ENCODE assay signal across 8 mouse cellular contexts in genomic region chr11:60777801-60778370, GRCm38 (mm10). TPM values are rescaled to one million over a fixed set of nuclear protein-coding genes. Genes with fewer than 3 reads are reported as not detected.
DNase-seq lines count a peak whose midpoint lies in the region; ATAC-seq and TF ChIP-seq lines count a peak whose summit lies in the region.

No protein-coding gene starts in this region.

- H3K36me3 ChIP-seq in liver, adult 2 months (ENCODE audit: control insufficient read depth, insufficient read depth, low read length): peaks cover 3% of the 10 kb centered on the region; the same call in 1 of the 2 replicates
- H3K36me3 ChIP-seq in embryonic facial prominence, embryonic 15.5 days: peaks cover 15% of the 10 kb centered on the region; the same call in 1 of the 2 replicates
- no peaks in the 10 kb centered on the region for H3K36me3 ChIP-seq in intestine, embryonic 16.5 days (ENCODE audit: control insufficient read depth, insufficient read depth, low read length)
- H3K36me3 ChIP-seq in neural tube, embryonic 12.5 days: peaks cover 20% of the 10 kb centered on the region

- H3K4me1 ChIP-seq in liver, adult 2 months (ENCODE audit: control insufficient read depth, insufficient read depth, low read length): peaks cover 42% of the 10 kb centered on the region
- peaks cover 65% of the 10 kb centered on the region for H3K4me1 ChIP-seq in embryonic facial prominence, embryonic 15.5 days
- H3K4me1 ChIP-seq in intestine, embryonic 16.5 days (ENCODE audit: control insufficient read depth, insufficient read depth, low read length): peaks cover 59% of the 10 kb centered on the region
- H3K4me1 ChIP-seq in neural tube, embryonic 12.5 days: peaks cover 63% of the 10 kb centered on the region

- H3K4me2 ChIP-seq in embryonic facial prominence, embryonic 15.5 days (replicated peaks): peak overlapping the region; percentile 82
- H3K4me2 ChIP-seq in intestine, embryonic 16.5 days (ENCODE audit: low read depth, low read length): peak overlapping the region; percentile 94
- peak overlapping the region; percentile 83 for H3K4me2 ChIP-seq in neural tube, embryonic 12.5 days (replicated peaks)

- H3K27me3 ChIP-seq in liver, adult 2 months (ENCODE audit: control insufficient read depth, insufficient read depth, low read length): no peaks in the 10 kb centered on the region
- H3K27me3 ChIP-seq in embryonic facial prominence, embryonic 15.5 days: no peaks in the 10 kb centered on the region
- no peaks in the 10 kb centered on the region for H3K27me3 ChIP-seq in intestine, embryonic 16.5 days (replicated peaks; ENCODE audit: control insufficient read depth, insufficient read depth, low read length)
- H3K27me3 ChIP-seq in neural tube, embryonic 12.5 days (replicated peaks): no peaks in the 10 kb centered on the region

- H3K79me2 ChIP-seq in liver, adult 2 months (ENCODE audit: control insufficient read depth, insufficient read depth, low read length): peaks cover 42% of the 10 kb centered on the region; the same call in 1 of the 2 replicates

- DNase-seq in liver, adult 2 months (ENCODE audit: extremely low read depth, low read depth, low spot score): no peak
- no peak for DNase-seq in liver
- DNase-seq in frontal cortex, postnatal 36 days (ENCODE audit: low spot score in 2 of 2): no peak
- DNase-seq in frontal cortex, postnatal 14 days (ENCODE audit: low spot score in 2 of 2): no peak
- DNase-seq in right cerebral cortex, postnatal 25 days: no peak

- 20% methylated on average over 16 of the region's 16 CpGs for WGBS in liver, adult 2 months
- WGBS in embryonic facial prominence, embryonic 15.5 days: 23% methylated on average over 16 of the region's 16 CpGs
- 24% methylated on average over 16 of the region's 16 CpGs for WGBS in intestine, embryonic 16.5 days
- 26% methylated on average over 16 of the region's 16 CpGs for WGBS in neural tube, embryonic 12.5 days

- H3K9ac ChIP-seq in liver, adult 2 months (ENCODE audit: low read depth, low read length): peak overlapping the region; percentile 87
- peak overlapping the region; percentile 60 for H3K9ac ChIP-seq in embryonic facial prominence, embryonic 15.5 days
- H3K9ac ChIP-seq in intestine, embryonic 16.5 days (ENCODE audit: low read depth, low read length): peak overlapping the region; percentile 83
- peak overlapping the region; percentile 72 for H3K9ac ChIP-seq in neural tube, embryonic 12.5 days

- no peaks in the 10 kb centered on the region for H3K9me3 ChIP-seq in embryonic facial prominence, embryonic 15.5 days (replicated peaks)
- H3K9me3 ChIP-seq in intestine, embryonic 16.5 days (ENCODE audit: control insufficient read depth, low read length): no peaks in the 10 kb centered on the region
- H3K9me3 ChIP-seq in neural tube, embryonic 12.5 days: no peaks in the 10 kb centered on the region

- peak overlapping the region; percentile 88 for H3K27ac ChIP-seq in liver, adult 2 months (replicated peaks; ENCODE audit: insufficient read depth, low read depth, low read length)
- peak overlapping the region; percentile 91 for H3K27ac ChIP-seq in embryonic facial prominence, embryonic 15.5 days (replicated peaks)
- H3K27ac ChIP-seq in intestine, embryonic 16.5 days (ENCODE audit: low read length): peak overlapping the region; percentile 88
- H3K27ac ChIP-seq in neural tube, embryonic 12.5 days: no peak overlapping the region

- no peak for TF ChIP-seq POLR2A in liver, adult 2 months (IDR thresholded peaks at IDR 0.05; ENCODE audit: extremely low read depth, insufficient read depth, low read length)

- TF ChIP-seq CTCF in liver, adult 2 months (IDR thresholded peaks at IDR 0.05; ENCODE audit: low read depth, low read length): no peak

- peak overlapping the region; percentile 77 for H3K4me3 ChIP-seq in liver, adult 2 months (ENCODE audit: insufficient read depth, low read depth, low read length)
- H3K4me3 ChIP-seq in embryonic facial prominence, embryonic 15.5 days (replicated peaks): peak overlapping the region; percentile 75
- H3K4me3 ChIP-seq in intestine, embryonic 16.5 days (ENCODE audit: low read length): peak overlapping the region; percentile 75
- peak overlapping the region; percentile 78 for H3K4me3 ChIP-seq in neural tube, embryonic 12.5 days

- ATAC-seq in embryonic facial prominence, embryonic 15.5 days (ENCODE audit: insufficient number of reproducible peaks, low FRiP score, low TSS enrichment, low read depth): no peak
- no peak for ATAC-seq in intestine, embryonic 16.5 days
- ATAC-seq in neural tube, embryonic 12.5 days (ENCODE audit: low FRiP score, low read depth): no peak

RNA-seq across cellular contexts. Expression of gene Smcr8, which starts 0.6 kb away (rescaled TPM):
- total RNA-seq in liver, adult 2 months (2014; rRNA removed): 9.3 and 12.8 TPM in 2 replicates
- 6.2 and 7.7 TPM in 2 replicates for polyA plus RNA-seq in liver, adult 2 months (2012; rRNA removed)
- 5.8 and 5.9 TPM in 2 replicates for polyA plus RNA-seq in embryonic facial prominence, embryonic 15.5 days (2015; fragmentation: Nextera tagmentation; extraction: Ambion mirVana)
- polyA plus RNA-seq in intestine, embryonic 16.5 days (2015; fragmentation: Nextera tagmentation; extraction: Ambion mirVana): 5.9 and 7.5 TPM in 2 replicates
- 7.6 and 8.6 TPM in 2 replicates for polyA plus RNA-seq in neural tube, embryonic 12.5 days (2016; fragmentation: Nextera tagmentation; extraction: Ambion mirVana)

RNA-seq across cellular contexts. Expression of gene Top3a, which starts 0.7 kb away (rescaled TPM):
- total RNA-seq in liver, adult 2 months (2014; rRNA removed): 3.3 and 3.4 TPM in 2 replicates
- 3.4 and 3.8 TPM in 2 replicates for polyA plus RNA-seq in liver, adult 2 months (2012; rRNA removed)
- 14.1 and 15.7 TPM in 2 replicates for polyA plus RNA-seq in embryonic facial prominence, embryonic 15.5 days (2015; fragmentation: Nextera tagmentation; extraction: Ambion mirVana)
- 9.2 and 10.4 TPM in 2 replicates for polyA plus RNA-seq in intestine, embryonic 16.5 days (2015; fragmentation: Nextera tagmentation; extraction: Ambion mirVana)
- 14.0 and 15.9 TPM in 2 replicates for polyA plus RNA-seq in neural tube, embryonic 12.5 days (2016; fragmentation: Nextera tagmentation; extraction: Ambion mirVana)

RNA-seq across cellular contexts. Expression of gene Shmt1, which starts 33.6 kb away (rescaled TPM):
- total RNA-seq in liver, adult 2 months (2014; rRNA removed): 162 and 214 TPM in 2 replicates
- polyA plus RNA-seq in liver, adult 2 months (2012; rRNA removed): 239 and 306 TPM in 2 replicates
- 40.2 and 42.8 TPM in 2 replicates for polyA plus RNA-seq in embryonic facial prominence, embryonic 15.5 days (2015; fragmentation: Nextera tagmentation; extraction: Ambion mirVana)
- polyA plus RNA-seq in intestine, embryonic 16.5 days (2015; fragmentation: Nextera tagmentation; extraction: Ambion mirVana): 112 and 126 TPM in 2 replicates
- polyA plus RNA-seq in neural tube, embryonic 12.5 days (2016; fragmentation: Nextera tagmentation; extraction: Ambion mirVana): 23.4 and 24.8 TPM in 2 replicates

RNA-seq across cellular contexts. Expression of gene Mief2, which starts 49.7 kb away (rescaled TPM):
- 10.7 and 13.1 TPM in 2 replicates for total RNA-seq in liver, adult 2 months (2014; rRNA removed)
- polyA plus RNA-seq in liver, adult 2 months (2012; rRNA removed): 20.3 and 26.3 TPM in 2 replicates
- 15.1 and 15.3 TPM in 2 replicates for polyA plus RNA-seq in embryonic facial prominence, embryonic 15.5 days (2015; fragmentation: Nextera tagmentation; extraction: Ambion mirVana)
- polyA plus RNA-seq in intestine, embryonic 16.5 days (2015; fragmentation: Nextera tagmentation; extraction: Ambion mirVana): 9.8 and 10.7 TPM in 2 replicates
- 17.5 and 19.5 TPM in 2 replicates for polyA plus RNA-seq in neural tube, embryonic 12.5 days (2016; fragmentation: Nextera tagmentation; extraction: Ambion mirVana)

RNA-seq across cellular contexts. Expression of gene Flii, which starts 50.8 kb away (rescaled TPM):
- total RNA-seq in liver, adult 2 months (2014; rRNA removed): 33.4 and 35.1 TPM in 2 replicates
- polyA plus RNA-seq in liver, adult 2 months (2012; rRNA removed): 82.7 and 86.7 TPM in 2 replicates
- 76.0 and 80.4 TPM in 2 replicates for polyA plus RNA-seq in embryonic facial prominence, embryonic 15.5 days (2015; fragmentation: Nextera tagmentation; extraction: Ambion mirVana)
- 81.3 and 81.6 TPM in 2 replicates for polyA plus RNA-seq in intestine, embryonic 16.5 days (2015; fragmentation: Nextera tagmentation; extraction: Ambion mirVana)
- polyA plus RNA-seq in neural tube, embryonic 12.5 days (2016; fragmentation: Nextera tagmentation; extraction: Ambion mirVana): 71.4 and 72.8 TPM in 2 replicates
